Mouse (Mus musculus) kidney, postnatal 10 days (tissue): ENCODE data around the gene Tnni1.

Source experiments
- DNase-seq: peaks from one replicate; pipeline ENCODE4 v3.0.0; 2021; ENCODE audit warnings: mixed read lengths

Gene Tnni1

GRCm38 (mm10) chr1:135847139-135847562 is 67.9 kb downstream of the Tnni1 start:
- DNase-seq, result peak; percentile 64

GRCm38 (mm10) chr1:135847611-135848351 is 68.5 kb downstream of the Tnni1 start:
- DNase-seq, result no peak

- peak; percentile 67 for DNase-seq
Observed at GRCm38 (mm10) chr1:135850722-135851512, 71.7 kb downstream of the Tnni1 start.

- DNase-seq, result no peak
Observed at GRCm38 (mm10) chr1:135852044-135852756, 73.0 kb downstream of the Tnni1 start.

- DNase-seq, result no peak
Observed at GRCm38 (mm10) chr1:135853200-135853599, 74.0 kb downstream of the Tnni1 start.

DNA sequence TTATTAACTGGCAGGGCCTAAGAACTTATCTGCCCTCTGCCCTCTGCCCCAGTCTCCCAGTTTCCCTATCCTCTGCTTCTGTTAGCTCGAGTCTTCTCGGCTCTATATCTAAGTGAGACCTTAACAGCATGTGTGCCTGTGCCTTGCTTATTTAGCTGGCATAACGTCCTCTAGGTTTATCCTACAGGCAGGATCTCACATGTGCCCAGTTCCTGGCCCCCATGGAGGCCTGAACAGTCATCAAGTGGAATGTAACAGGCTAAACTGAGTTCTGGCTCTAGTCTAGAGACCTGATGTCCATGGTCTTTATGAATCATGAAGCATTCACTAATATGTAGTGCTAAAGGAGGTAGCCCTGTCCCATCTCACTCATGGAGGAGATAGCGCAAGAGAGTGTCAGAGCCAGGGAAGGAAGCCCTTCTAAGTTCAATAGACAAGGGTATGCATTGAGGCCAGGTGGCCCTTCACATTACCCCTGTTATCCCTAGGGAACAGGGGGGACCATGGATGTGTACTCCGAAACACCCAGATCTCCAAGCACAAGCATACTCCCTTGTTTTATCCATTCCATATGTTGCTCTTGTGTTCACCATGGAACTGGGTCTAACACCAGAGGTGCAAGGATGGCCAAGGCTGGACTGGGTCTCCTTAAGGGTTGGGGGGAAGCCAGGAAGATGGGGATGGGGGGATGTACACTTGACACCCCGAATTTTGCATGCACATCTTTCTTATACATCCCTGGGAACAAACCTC is 75.5 kb downstream of the Tnni1 start:
- no peak for DNase-seq

DNA sequence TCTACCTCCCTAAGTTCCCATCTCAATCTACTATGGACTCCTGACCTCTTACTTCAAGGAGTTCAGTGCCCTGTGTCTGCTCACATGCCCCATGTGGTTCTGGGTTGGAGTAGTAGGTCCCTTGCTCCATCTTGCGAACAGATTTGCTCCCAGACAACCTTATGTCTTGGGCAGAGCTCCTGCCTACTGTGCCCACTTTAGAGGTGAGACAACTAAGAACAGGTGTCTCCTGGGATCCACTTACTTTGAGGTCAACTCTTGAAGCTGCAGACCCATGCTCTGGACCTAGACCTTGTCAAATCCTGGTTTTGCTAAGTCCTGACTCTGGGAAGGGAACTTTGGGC is 76.1 kb downstream of the Tnni1 start:
- no peak for DNase-seq

- no peak for DNase-seq
Observed at GRCm38 (mm10) chr1:135856070-135856469, 76.8 kb downstream of the Tnni1 start.

DNA sequence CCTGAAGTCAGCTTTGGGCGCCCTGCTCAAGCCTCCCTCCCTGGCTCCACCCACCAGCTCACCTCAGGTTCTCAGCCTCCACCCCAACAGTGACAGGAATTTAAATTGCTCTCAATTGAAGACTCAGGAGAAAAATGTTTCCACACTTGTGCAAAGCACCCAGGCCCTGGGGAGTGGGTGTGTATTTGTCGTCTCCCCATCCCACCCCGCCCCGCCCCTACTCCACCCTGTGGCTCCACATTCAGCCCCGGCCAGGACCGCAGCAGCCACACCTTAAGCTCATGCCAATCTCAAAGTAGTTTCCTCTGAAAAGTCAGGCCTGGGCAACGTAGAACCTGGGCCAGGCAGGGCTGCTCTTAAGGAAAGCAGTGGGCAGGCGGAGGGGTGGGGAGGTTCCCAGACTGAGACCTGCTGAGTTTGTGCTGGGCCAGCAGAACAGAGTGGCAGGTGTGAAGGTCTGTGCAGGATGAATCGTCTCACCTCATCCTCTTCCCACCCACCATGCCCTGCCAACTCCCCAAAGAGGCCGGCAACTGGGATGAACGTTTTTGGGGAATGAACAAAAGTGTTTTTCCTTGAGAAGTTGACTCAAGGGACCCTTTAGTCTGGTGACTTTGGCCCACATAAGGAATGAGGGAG is 78.0 kb downstream of the Tnni1 start:
- no peak for DNase-seq

GRCm38 (mm10) chr1:135858533-135858932 is 79.3 kb downstream of the Tnni1 start:
- no peak for DNase-seq
